Mouse (Mus musculus): ENCODE results near the gene Ipp. TPM values are rescaled to one million over a fixed set of nuclear protein-coding genes. Genes with fewer than 3 reads are reported as not detected.

The Ipp gene
- 1.0 and 2.6 TPM in 2 replicates for polyA plus RNA-seq (2012; rRNA removed; ENCODE audit: low replicate concordance)

GRCm38 (mm10) chr4:116507425-116508218, at the start of gene Ipp:
Gene Ipp, plus strand, starts transcription at chr4:116507549.

DNA sequence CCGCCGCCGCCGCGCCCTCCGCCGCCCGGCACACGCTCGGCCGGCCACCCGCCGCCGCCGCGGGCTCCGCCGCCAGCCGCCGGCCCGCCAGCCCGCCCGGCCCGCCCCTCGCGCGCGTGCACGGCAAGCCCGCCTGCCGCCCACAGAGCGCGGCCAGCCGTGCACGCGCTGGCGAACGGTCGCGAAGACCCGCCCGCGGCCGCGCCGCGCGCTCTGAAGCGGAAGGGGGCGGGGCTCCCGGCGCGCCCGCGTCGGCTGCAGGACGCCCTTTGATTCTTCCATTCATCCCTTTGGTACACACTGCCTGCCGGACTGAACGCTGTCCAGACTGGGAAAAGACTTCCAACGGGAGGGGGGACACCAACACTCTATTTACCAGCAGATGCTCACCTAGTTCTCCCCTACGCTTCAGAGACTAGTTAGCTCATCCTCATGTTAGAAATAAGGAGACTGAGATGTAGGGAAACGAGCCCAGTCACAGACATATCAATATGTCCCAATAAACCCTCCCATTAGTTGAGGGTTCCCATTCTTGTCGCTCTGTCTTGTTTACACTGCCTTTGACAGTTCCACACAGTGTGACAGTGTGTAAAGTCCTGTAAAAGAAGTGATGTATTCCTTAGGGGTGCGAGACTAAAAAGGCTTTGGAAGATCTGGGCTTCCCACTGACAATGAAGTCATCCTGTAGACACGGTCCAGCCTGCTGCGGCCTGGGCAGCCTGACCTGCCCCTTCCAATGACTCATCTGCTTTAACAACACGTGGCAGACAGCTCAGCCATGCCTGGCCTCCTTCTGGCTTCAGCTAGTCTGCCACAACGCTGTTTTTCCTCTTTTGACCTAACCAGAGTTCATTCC, 43.0 kb upstream of the Ipp start, which contains the start of gene Mast2:
Gene Mast2 (minus strand): TSS at position 58 of the 856 bp plus-strand sequence.

DNA sequence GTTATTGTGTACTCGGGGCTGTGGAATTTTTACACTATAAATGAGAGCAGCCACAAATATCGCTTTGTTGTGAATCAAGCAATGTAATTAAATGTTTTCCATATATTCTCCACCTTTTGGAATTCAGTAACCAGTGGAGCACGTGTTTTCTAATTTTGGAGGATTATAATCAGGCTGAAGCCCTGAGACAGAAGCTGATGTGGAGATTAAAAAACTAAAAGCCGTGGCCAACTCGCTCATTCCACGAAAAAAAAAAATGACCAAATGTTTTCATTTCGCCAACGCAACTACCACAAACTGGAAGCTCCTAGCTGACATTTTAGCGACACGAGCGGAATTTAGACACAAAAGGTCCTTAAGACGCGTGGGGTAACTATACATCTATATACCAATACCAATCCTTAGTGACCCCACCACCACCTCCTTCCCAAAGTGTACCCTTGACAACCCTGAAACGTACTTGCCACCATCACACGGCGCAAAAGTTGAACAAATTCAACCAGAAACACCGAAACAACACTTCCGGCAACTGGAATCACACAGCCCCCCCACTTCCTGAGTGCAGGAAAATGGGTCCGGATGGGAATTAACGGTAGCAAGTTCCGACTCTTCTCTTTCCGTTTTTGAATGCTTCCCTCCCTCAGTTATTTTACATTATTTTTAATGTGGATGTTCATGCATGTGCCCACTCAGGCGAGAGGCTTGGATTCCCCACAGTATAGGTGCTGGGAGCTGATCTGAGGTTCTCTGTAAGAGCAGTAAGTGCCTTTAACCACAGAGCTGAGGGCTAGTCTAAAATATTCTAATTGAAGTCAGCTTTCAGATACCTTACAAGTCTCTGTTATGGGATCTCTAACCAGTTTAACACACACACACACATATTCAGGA, 48.3 kb downstream of the Ipp start, which contains the start of gene Tmem69:
Gene Tmem69 (minus strand): TSS at position 524 of the 888 bp plus-strand sequence.

GRCm38 (mm10) chr4:116557306-116558121, 50.2 kb downstream of the Ipp start, which contains the start of gene Gpbp1l1:
Gene Gpbp1l1, plus strand, starts transcription at chr4:116557658.

Other genes with a start within 250 kb of the Ipp start
- gene Mast2, start 43.4 kb upstream of the Ipp start, polyA plus RNA-seq (2012; rRNA removed; ENCODE audit: low replicate concordance): 85.2 and 85.3 TPM in 2 replicates
- gene Tmem69, start 48.4 kb downstream of the Ipp start, polyA plus RNA-seq (2012; rRNA removed; ENCODE audit: low replicate concordance): 3.9 and 13.3 TPM in 2 replicates
- gene Gpbp1l1, start 50.1 kb downstream of the Ipp start, polyA plus RNA-seq (2012; rRNA removed; ENCODE audit: low replicate concordance): 31.5 and 57.8 TPM in 2 replicates
- gene Ccdc17, start 89.1 kb downstream of the Ipp start, polyA plus RNA-seq (2012; rRNA removed; ENCODE audit: low replicate concordance): 8.1 and 13.0 TPM in 2 replicates
- gene Nasp, start 120.4 kb downstream of the Ipp start, polyA plus RNA-seq (2012; rRNA removed; ENCODE audit: low replicate concordance): 1.8 and 2.9 TPM in 2 replicates
- gene Akr1a1, start 144.1 kb downstream of the Ipp start, polyA plus RNA-seq (2012; rRNA removed; ENCODE audit: low replicate concordance): 558 and 588 TPM in 2 replicates
- 46.5 and 208 TPM in 2 replicates for gene Prdx1, start 178.0 kb downstream of the Ipp start, polyA plus RNA-seq (2012; rRNA removed; ENCODE audit: low replicate concordance)
- gene Mmachc, start 200.9 kb downstream of the Ipp start, polyA plus RNA-seq (2012; rRNA removed; ENCODE audit: low replicate concordance): 12.9 and 28.5 TPM in 2 replicates
- 25.2 and 47.6 TPM in 2 replicates for gene Ccdc163, start 201.0 kb downstream of the Ipp start, polyA plus RNA-seq (2012; rRNA removed; ENCODE audit: low replicate concordance)
- gene Tesk2, start 213.4 kb downstream of the Ipp start, polyA plus RNA-seq (2012; rRNA removed; ENCODE audit: low replicate concordance): 3.0 and 3.9 TPM in 2 replicates

Data from mammary gland, adult 2 months (tissue).